Mouse (Mus musculus) bone marrow, adult 2 months (tissue): ENCODE data around the gene Cdc34. TPM values are rescaled to one million over a fixed set of nuclear protein-coding genes. Genes with fewer than 3 reads are reported as not detected.
"Not testable (repeated sequence)": the region's sequence is repeated elsewhere in the genome, so short reads cannot be mapped to it uniquely, and the experiment has no call there.

Experiments
- H3K27ac ChIP-seq: fragments of 200-500 bp; 2 replicates; pipeline ENCODE4 v1.5.1; 2012; ENCODE audit warnings: low read depth, mild to moderate bottlenecking, control low read depth, inconsistent platforms, low read length; ENCODE audit not compliant: control insufficient read depth, poor library complexity, insufficient read depth
- H3K4me1 ChIP-seq: fragments of 200-500 bp; 2 replicates; pipeline ENCODE4 v1.6.1; 2011; ENCODE audit warnings: low read length; ENCODE audit not compliant: control insufficient read depth, insufficient read depth
- H3K4me3 ChIP-seq: fragments of 200-500 bp; replicated peaks from 2 replicates; pipeline ENCODE3; 2011; ENCODE audit warnings: mild to moderate bottlenecking, low read depth, low read length, control low read depth; ENCODE audit not compliant: control insufficient read depth
- CTCF ChIP-seq: fragments of 200-500 bp; IDR thresholded peaks from 2 replicates; pipeline ENCODE4 v1.5.1; 2011; ENCODE audit warnings: low read length, control low read depth; ENCODE audit not compliant: control insufficient read depth, insufficient read depth
- POLR2A ChIP-seq: fragments of 200-500 bp; IDR thresholded peaks from 2 replicates; pipeline ENCODE4 v1.6.1; 2011; ENCODE audit warnings: low read depth, mild to moderate bottlenecking, control low read depth, low read length, borderline replicate concordance; ENCODE audit not compliant: control insufficient read depth
- WGBS: fragments of 180-500 bp; shearing (Covaris S2); methylation state at CpG from one replicate; pipeline ENCODE4 v1.1.7; 2018; 5-methylcytosine and 5-hydroxymethylcytosine counted together
- polyA plus RNA-seq: library from polyadenylated mRNA; stranded (reverse); fragments of >200 nt; gene quantifications from 2 replicates; pipeline ENCODE4 v1.2.4, GENCODE M21; 2011; ENCODE audit warnings: low replicate concordance; ENCODE audit not compliant: missing spikeins, insufficient read depth, insufficient read length

The Cdc34 gene
- polyA plus RNA-seq, 1 experiment = 98.6 TPM

DNA sequence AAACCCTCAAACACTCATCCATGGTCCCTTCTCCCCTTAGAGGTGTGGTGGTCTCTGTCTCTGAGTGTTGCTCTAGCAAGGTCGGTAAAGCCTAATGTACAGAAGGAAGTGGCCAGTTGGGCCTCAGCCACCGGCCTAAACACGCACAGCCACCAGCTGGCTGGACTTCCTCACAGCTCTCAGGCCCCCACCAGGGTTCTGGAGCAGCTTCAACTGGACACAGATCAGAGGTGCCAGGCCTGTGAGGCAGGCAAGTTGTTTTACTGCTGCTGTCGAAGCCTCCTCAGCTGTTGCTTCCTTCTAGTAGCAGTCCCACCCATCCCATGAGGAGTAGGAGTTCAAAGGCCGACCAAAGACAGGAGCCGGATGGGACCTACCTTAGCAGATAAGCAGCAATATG, 15.9 kb downstream of the Cdc34 start:
- 43% methylated on average over 6 of the region's 6 CpGs for WGBS
- no peak for TF ChIP-seq POLR2A
- TF ChIP-seq CTCF = no peak
- Histone ChIP-seq H3K4me3 (no peak overlapping the region), H3K4me1 (peaks cover 3% of the 10 kb centered on the region), H3K27ac (no peak overlapping the region)

DNA sequence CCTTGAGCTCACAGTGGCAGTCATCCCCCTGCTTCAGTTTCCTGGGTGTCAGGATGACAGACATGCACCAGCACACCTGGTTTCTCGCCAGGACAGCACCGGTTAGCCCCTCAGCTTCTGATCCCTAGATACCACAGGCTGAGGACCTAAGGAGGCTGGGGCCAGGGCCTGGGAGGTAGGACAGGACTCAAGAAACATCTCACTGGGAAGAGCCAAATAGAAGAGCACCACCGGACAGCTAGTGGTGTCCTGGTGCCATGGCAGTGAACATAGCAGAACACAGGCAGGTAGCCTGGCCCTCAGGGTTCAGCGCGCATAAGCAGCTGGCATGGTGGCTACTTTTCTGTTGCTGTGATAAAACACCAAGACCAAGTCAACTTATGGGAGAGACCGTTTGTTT, 16.5 kb downstream of the Cdc34 start:
- 89% methylated on average over 6 of the region's 6 CpGs for WGBS
- H3K4me1 ChIP-seq = peaks cover 3% of the 10 kb centered on the region
- no peak for TF ChIP-seq POLR2A
- TF ChIP-seq CTCF = no peak

DNA sequence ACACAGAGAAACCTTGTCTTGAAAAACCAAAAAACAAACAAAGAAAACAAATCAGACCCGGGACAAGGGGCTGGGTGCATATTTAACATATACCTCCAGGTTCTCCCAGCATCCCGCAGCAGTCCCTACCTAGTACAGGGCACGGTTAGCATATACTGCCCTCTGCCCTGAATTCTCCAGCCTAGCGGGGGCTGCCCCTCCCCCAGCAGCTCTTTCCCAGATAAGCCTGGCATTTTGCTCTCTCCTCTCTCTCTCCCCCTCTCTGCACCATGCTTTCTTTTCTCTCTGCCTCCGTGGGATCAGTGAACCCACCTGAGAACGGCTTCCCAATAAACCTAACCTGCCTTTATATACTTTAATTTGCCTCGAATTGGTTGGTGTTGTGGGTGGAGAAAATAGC, 18.7 kb downstream of the Cdc34 start:
- H3K27ac ChIP-seq = no peak overlapping the region
- TF ChIP-seq CTCF (no peak), POLR2A (no peak)
- no peak overlapping the region for H3K4me3 ChIP-seq
- H3K4me1 ChIP-seq = peaks cover 4% of the 10 kb centered on the region
- 69% methylated on average over 7 of the region's 7 CpGs for WGBS

More for the DNA sequence above, 16.5 kb downstream of the Cdc34 start:
- no peak overlapping the region for H3K4me3 ChIP-seq
- H3K27ac ChIP-seq = no peak overlapping the region

DNA sequence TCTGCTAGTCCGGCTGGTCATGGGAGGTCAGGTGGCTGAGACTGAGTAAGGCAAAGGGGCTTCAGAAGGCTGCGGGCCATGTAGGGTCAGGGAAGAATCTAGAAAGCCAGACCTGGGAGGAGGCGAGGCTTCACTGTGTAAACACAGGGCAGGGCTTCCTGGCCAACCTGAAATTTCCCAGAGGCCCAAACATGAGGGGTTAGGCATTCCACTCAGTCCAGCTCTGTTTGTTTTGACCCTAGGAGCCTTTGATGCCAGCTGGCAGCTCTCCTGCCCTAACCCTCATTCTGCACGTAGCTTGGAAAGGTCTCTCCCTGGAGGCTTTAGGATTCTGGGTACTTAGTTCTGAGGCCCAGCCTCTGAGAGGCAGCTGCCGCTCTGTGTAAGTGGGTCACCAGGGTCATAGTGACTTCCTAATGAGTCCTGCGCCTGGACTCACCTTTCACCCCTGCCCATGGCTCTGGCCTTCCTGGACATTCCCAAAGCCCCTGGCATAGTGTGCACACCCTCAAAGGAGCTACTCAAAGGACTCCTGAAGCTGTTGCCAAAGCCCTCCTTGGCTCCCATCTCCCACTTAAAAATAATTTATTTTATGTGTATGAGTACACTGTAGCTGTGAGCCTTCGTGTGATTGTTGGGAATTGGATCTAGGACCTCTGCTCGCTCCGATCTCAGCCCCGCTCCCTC, 19.6 kb downstream of the Cdc34 start:
- no peak overlapping the region for H3K4me3 ChIP-seq
- 84% methylated on average over 10 of the region's 10 CpGs for WGBS
- TF ChIP-seq POLR2A (no peak), CTCF (no peak)
- H3K4me1 ChIP-seq = peaks cover 2% of the 10 kb centered on the region; the same call in 1 of the 2 replicates
- H3K27ac ChIP-seq = no peak overlapping the region

DNA sequence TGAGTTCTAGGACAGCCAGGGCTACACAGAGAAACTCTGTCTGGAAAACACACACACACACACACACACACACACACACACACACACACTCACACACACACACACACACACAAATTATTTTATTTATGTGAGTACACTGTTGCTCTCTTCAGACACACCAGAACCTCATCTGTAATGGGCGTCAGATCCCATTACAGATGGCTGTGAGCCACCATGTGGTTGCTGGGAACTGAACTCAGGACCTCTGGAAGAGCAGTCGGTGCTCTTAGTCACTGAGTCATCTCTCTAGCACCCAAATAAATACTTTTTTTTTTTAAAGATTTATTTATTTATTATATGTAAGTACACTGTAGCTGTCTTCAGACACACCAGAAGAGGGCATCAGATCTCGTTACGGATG, 21.0 kb downstream of the Cdc34 start:
- H3K27ac ChIP-seq, H3K4me3 ChIP-seq, H3K4me1 ChIP-seq: not testable (repeated sequence)
- WGBS = 82% methylated on average over 4 of the region's 4 CpGs

DNA sequence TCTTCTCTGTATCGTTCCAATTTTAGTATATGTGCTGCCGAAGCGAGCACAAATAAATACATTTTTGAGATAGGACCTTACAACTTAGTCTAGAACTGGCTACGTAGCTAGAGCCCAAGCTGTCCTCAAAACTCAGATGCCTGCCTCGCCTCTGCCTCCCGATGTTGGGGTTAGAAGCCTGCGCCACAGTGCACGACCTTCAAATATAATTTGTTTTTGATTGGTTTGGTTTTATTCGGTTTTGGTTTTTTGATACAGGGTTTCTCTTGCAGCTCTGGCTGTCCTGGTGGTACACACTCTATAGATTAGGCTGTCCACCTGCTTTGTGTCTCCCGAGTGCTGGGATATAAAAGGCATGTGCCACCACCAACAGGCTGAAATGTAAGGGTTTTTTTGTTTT, 21.5 kb downstream of the Cdc34 start:
- no peak for TF ChIP-seq POLR2A
- no peak for TF ChIP-seq CTCF
- no peak overlapping the region for H3K27ac ChIP-seq
- H3K4me3 ChIP-seq = no peak overlapping the region
- 71% methylated on average over 10 of the region's 10 CpGs for WGBS
- peaks cover 2% of the 10 kb centered on the region; the same call in 1 of the 2 replicates for H3K4me1 ChIP-seq

DNA sequence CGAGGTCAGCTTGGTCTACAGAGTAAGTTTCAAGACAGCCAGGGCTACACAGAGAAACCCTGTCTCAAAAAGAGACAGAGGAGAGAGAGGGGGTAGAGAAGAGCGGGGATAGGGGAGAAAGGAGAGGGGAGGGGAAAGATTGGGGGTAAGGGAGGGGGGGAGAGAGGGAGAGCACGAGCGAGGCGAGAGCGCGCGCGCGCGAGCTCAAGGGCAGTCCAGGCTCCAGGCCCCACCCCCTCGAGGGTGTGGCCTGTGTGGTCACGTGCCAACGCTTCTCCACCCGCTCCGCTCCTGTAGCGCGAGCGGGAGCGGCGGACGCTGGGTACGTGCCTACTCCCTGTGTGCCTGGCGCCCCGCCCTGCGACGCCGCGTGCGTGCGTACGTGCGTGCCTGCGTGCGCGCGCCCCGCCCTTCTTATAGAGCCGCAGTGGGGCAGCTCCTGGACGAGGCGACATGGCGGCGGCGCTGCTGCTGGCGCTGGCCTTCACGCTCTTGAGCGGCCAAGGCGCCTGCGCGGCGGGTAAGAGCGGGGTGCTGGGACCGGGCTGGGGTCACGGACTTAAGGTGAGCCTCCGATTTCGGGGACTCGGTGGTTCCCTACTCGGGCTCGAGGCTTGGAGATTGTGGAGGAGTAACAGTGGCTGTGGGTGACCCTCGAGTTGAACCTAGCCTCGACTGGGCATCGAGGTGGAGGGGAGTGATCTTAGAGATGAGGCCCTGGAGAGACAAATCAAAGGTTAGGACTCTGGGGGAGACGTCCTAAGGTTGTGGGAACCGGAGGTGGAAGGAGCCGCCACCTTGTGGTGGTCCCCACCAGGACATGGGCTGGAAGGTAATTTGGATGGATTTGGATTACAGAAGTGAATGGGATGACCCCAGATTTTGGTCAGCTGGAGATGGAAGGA, 22.3 kb downstream of the Cdc34 start, which contains the start of gene Bsg:
Gene Bsg (plus strand): TSS at position 427 of the 905 bp plus-strand sequence.
- H3K27ac ChIP-seq = peak within 1 kb of the TSS; percentile 69
- H3K4me3 ChIP-seq = peak within 1 kb of the TSS; percentile 91
- TF ChIP-seq CTCF (peak; percentile 32), POLR2A (peak; percentile 99)
- H3K4me1 ChIP-seq = peaks cover 2% of the 10 kb centered on the region; the same call in 1 of the 2 replicates
- WGBS = 1% methylated on average over 65 of the region's 65 CpGs

DNA sequence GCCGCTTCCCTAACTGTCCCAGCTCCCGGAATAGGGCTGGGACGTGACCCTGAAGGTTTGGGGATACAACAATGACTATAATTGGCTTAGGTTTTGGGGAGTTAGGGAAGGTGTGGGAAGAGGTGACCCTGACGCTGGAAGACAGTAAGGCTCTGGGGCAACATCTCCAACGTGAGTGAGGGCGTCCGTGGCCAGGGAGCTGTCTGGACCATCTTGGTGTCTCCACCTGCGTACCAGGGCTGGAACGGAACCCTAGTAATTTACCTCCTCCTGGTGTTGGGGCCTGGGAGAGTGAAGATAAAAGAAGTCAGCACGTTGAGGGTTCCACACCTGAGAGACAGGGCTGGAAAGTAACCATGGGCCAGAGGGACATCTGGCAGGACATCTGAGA, 23.0 kb downstream of the Cdc34 start:
- H3K27ac ChIP-seq = peak overlapping the region; percentile 69
- no peak for TF ChIP-seq POLR2A
- TF ChIP-seq CTCF = no peak
- peaks cover 2% of the 10 kb centered on the region; the same call in 1 of the 2 replicates for H3K4me1 ChIP-seq
- peak overlapping the region; percentile 91 for H3K4me3 ChIP-seq
- WGBS = 4% methylated on average over 10 of the region's 10 CpGs

DNA sequence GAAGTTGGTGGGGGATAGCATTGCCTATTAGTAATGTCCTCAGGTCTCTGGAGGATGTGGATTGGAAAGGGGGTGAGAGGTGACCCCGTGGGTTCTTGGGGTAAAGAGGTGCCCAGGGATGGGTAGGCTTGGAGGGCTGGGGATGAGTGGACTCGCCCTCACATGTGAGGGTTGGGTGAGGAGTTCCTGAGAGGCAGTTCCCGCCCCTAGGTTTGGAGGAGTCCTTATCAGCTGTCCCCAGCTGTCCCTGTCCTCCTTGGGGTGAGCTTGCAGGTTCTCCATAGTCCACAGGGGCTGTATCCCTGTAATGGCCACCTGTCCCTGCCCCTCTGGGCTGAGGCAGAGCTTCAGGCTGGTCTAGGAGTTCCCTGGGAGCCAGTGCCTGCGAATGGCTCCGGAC, 24.0 kb downstream of the Cdc34 start:
- 39% methylated on average over 5 of the region's 5 CpGs for WGBS
- H3K4me1 ChIP-seq = peaks cover 2% of the 10 kb centered on the region; the same call in 1 of the 2 replicates
- H3K4me3 ChIP-seq = peak overlapping the region; percentile 91
- TF ChIP-seq POLR2A (0 out of 2 replicates have a peak, but pooled peaks have one; percentile 47), CTCF (no peak)
- peak overlapping the region; percentile 69 for H3K27ac ChIP-seq
